Mouse (Mus musculus) heart, embryonic 14.5 days (tissue): ENCODE results near the gene Rhpn2. TPM values are rescaled to one million over a fixed set of nuclear protein-coding genes. Genes with fewer than 3 reads are reported as not detected.
A peak's percentile ranks its signal among the peaks of the same experiment; 100 is the strongest.

Experiments used
- ATAC-seq: fragments of 200-750 bp; cut with Nextera tagmentation; 2 replicates; pipeline ENCODE4 v1.8.0; 2017; ENCODE audit warnings: low read depth, moderate TSS enrichment; ENCODE audit not compliant: insufficient number of reproducible peaks, insufficient read depth, low FRiP score
- H3K27ac ChIP-seq, 2 experiments: fragments of 200-500 bp in 1 of 2; fragments of 300-500 bp in 1 of 2; sonication (generic) in 1 of 2; replicated peaks in 1 of 2; 2 replicates each; pipeline ENCODE4 v1.5.1; 2012 to 2014; ENCODE audit warnings: low read depth in 2 of 2, low read length in 2 of 2, control low read depth in 1 of 2, mild to moderate bottlenecking in 1 of 2, mixed read lengths in 1 of 2; ENCODE audit not compliant: control insufficient read depth in 1 of 2, insufficient read depth in 1 of 2
- H3K27me3 ChIP-seq: fragments of 300-500 bp; sonication (generic); 2 replicates; pipeline ENCODE4 v1.6.1; 2014; ENCODE audit warnings: mild to moderate bottlenecking, low read length, control low read depth; ENCODE audit not compliant: control insufficient read depth, insufficient read depth
- H3K36me3 ChIP-seq: fragments of 300-500 bp; sonication (generic); 2 replicates; pipeline ENCODE4 v1.6.1; 2014; ENCODE audit warnings: mild to moderate bottlenecking, control low read depth, low read length, mixed read lengths; ENCODE audit not compliant: control insufficient read depth, insufficient read depth
- H3K4me1 ChIP-seq, 2 experiments: fragments of 200-500 bp in 1 of 2; fragments of 300-500 bp in 1 of 2; sonication (generic) in 1 of 2; 2 replicates each; pipeline ENCODE4 v1.6.1; 2012 to 2014; ENCODE audit warnings: low read length in 2 of 2, control low read depth in 1 of 2, mixed read lengths in 1 of 2; ENCODE audit not compliant: control insufficient read depth in 2 of 2, insufficient read depth in 2 of 2
- H3K4me2 ChIP-seq: fragments of 300-500 bp; sonication (generic); 2 replicates; pipeline ENCODE4 v1.6.1; 2014; ENCODE audit warnings: mild to moderate bottlenecking, low read length
- H3K4me3 ChIP-seq, 2 experiments: fragments of 200-500 bp in 1 of 2; fragments of 300-500 bp in 1 of 2; sonication (generic) in 1 of 2; 2 replicates each; pipeline ENCODE4 v1.5.1; 2012 to 2014; ENCODE audit warnings: low read length in 2 of 2, mild to moderate bottlenecking in 2 of 2, control low read depth in 1 of 2, low read depth in 1 of 2, moderate library complexity in 1 of 2; ENCODE audit not compliant: control insufficient read depth in 1 of 2, insufficient read depth in 1 of 2
- H3K9ac ChIP-seq: fragments of 300-500 bp; sonication (generic); 2 replicates; pipeline ENCODE4 v1.6.1; 2014; ENCODE audit warnings: mild to moderate bottlenecking, low read length
- H3K9me3 ChIP-seq: fragments of 300-500 bp; sonication (generic); 2 replicates; pipeline ENCODE4 v1.6.1; 2016; ENCODE audit warnings: low read length, control low read depth; ENCODE audit not compliant: control insufficient read depth
- WGBS: fragments of 180-500 bp; shearing (Covaris S2); extraction: QIAGEN DNeasy Blood & Tissue Kit; methylation state at CpG from one replicate; pipeline ENCODE4 v1.1.7; 2014; 5-methylcytosine and 5-hydroxymethylcytosine counted together
- polyA plus RNA-seq: library from polyadenylated mRNA; unstranded; fragments of >200 nt; fragmentation: Nextera tagmentation; extraction: Ambion mirVana; gene quantifications from 2 replicates; pipeline ENCODE4 v1.2.1, GENCODE M21; 2014

Gene Rhpn2
- polyA plus RNA-seq, 1 experiment from 2014 or later = 5.1 TPM

GRCm38 (mm10) chr7:35380351-35380750, 46.4 kb downstream of the Rhpn2 start:
- Histone ChIP-seq H3K9ac (no peak overlapping the region), H3K27me3 (no peaks in the 10 kb centered on the region), H3K4me2 (no peak overlapping the region), H3K27ac (peak overlapping the region; percentile 34 to 62; a peak in 3 of 4 replicates), H3K36me3 (no peaks in the 10 kb centered on the region), H3K4me3 (no peak overlapping the region), H3K4me1 (peaks cover 13 to 16% of the 10 kb centered on the region in 2 experiments), H3K9me3 (no peaks in the 10 kb centered on the region)
- 16% methylated on average over 8 of the region's 8 CpGs for WGBS
- peak; percentile 61 for ATAC-seq

- Histone ChIP-seq H3K4me1 (peaks cover 13 to 21% of the 10 kb centered on the region in 2 experiments), H3K36me3 (no peaks in the 10 kb centered on the region), H3K27me3 (no peaks in the 10 kb centered on the region), H3K9ac (no peak overlapping the region), H3K27ac (no peak overlapping the region), H3K4me2 (no peak overlapping the region), H3K4me3 (no peak overlapping the region), H3K9me3 (no peaks in the 10 kb centered on the region)
- no peak for ATAC-seq
- 46% methylated on average over 15 of the region's 16 CpGs for WGBS
Measured at GRCm38 (mm10) chr7:35381861-35382260, 47.9 kb downstream of the Rhpn2 start.

- Histone ChIP-seq H3K27me3 (no peaks in the 10 kb centered on the region), H3K27ac (no peak overlapping the region), H3K4me3 (no peak overlapping the region), H3K4me1 (peaks cover 18 to 25% of the 10 kb centered on the region in 2 experiments), H3K36me3 (no peaks in the 10 kb centered on the region), H3K9ac (no peak overlapping the region), H3K9me3 (no peaks in the 10 kb centered on the region), H3K4me2 (no peak overlapping the region)
- WGBS = 50% methylated on average over 2 of the region's 2 CpGs
- no peak for ATAC-seq
Measured at GRCm38 (mm10) chr7:35382706-35383353, 48.9 kb downstream of the Rhpn2 start.

- ATAC-seq = peak; percentile 73
- Histone ChIP-seq H3K4me2 (no peak overlapping the region), H3K9me3 (no peaks in the 10 kb centered on the region), H3K4me1 (peaks cover 5 to 9% of the 10 kb centered on the region in 2 experiments; a peak in 2 of 4 replicates), H3K4me3 (no peak overlapping the region), H3K27me3 (no peaks in the 10 kb centered on the region), H3K27ac (peak overlapping the region in 1 of 2 experiments; percentile 50; a peak in 2 of 4 replicates), H3K9ac (no peak overlapping the region), H3K36me3 (peaks cover under 1% of the 10 kb centered on the region; the same call in 1 of the 2 replicates)
- WGBS = 58% methylated on average over 6 of the region's 6 CpGs
Measured at GRCm38 (mm10) chr7:35386525-35386952, 52.6 kb downstream of the Rhpn2 start.

- 76% methylated on average over 6 of the region's 6 CpGs for WGBS
- H3K9ac ChIP-seq = no peak overlapping the region
- H3K4me3 ChIP-seq = no peak overlapping the region
- H3K4me1 ChIP-seq = peaks cover 5 to 9% of the 10 kb centered on the region in 2 experiments; a peak in 2 of 4 replicates
- no peaks in the 10 kb centered on the region for H3K27me3 ChIP-seq
- no peaks in the 10 kb centered on the region for H3K9me3 ChIP-seq
- no peak for ATAC-seq
- H3K27ac ChIP-seq = no peak overlapping the region
- peaks cover 17% of the 10 kb centered on the region for H3K36me3 ChIP-seq
- H3K4me2 ChIP-seq = no peak overlapping the region
Measured at GRCm38 (mm10) chr7:35388694-35389093, 54.7 kb downstream of the Rhpn2 start.

GRCm38 (mm10) chr7:35392935-35393334, 59.0 kb downstream of the Rhpn2 start:
- Histone ChIP-seq H3K27ac (no peak overlapping the region), H3K27me3 (no peaks in the 10 kb centered on the region), H3K36me3 (peaks cover 29% of the 10 kb centered on the region), H3K9me3 (no peaks in the 10 kb centered on the region), H3K9ac (no peak overlapping the region), H3K4me2 (no peak overlapping the region), H3K4me3 (no peak overlapping the region), H3K4me1 (peaks cover 2 to 15% of the 10 kb centered on the region in 2 experiments; a peak in 3 of 4 replicates)
- no peak for ATAC-seq
- WGBS = 67% methylated on average over 5 of the region's 5 CpGs

- 11% methylated on average over 17 of the region's 17 CpGs for WGBS
- Histone ChIP-seq H3K4me3 (peak overlapping the region; percentile 59 to 67), H3K27me3 (no peaks in the 10 kb centered on the region), H3K9me3 (no peaks in the 10 kb centered on the region), H3K4me2 (peak overlapping the region; percentile 79), H3K36me3 (peaks cover 49% of the 10 kb centered on the region), H3K9ac (peak overlapping the region; percentile 70), H3K27ac (no peak overlapping the region; a peak in 1 of 4 replicates), H3K4me1 (peaks cover 2 to 16% of the 10 kb centered on the region in 2 experiments; a peak in 3 of 4 replicates)
- peak; percentile 5; the same call in 1 of the 2 replicates for ATAC-seq
Measured at GRCm38 (mm10) chr7:35395734-35396456, 61.9 kb downstream of the Rhpn2 start.
